Mouse (Mus musculus) brain, embryonic 14.5 days (tissue): ENCODE data around the gene Prrt3.

Experiments
- CTCF ChIP-seq: fragments of 200-500 bp; IDR thresholded peaks from 2 replicates; pipeline ENCODE4 v1.5.1; 2012; ENCODE audit warnings: inconsistent platforms, mild to moderate bottlenecking, moderate library complexity, borderline replicate concordance; ENCODE audit not compliant: insufficient read depth, insufficient read length; ENCODE audit errors: extremely low read depth
- POLR2A ChIP-seq: fragments of 200-500 bp; IDR thresholded peaks from 2 replicates; pipeline ENCODE4 v1.6.1; 2012; ENCODE audit warnings: mild to moderate bottlenecking, inconsistent platforms, borderline replicate concordance; ENCODE audit not compliant: poor library complexity, insufficient read depth, insufficient read length, severe bottlenecking; ENCODE audit errors: extremely low read depth

DNA sequence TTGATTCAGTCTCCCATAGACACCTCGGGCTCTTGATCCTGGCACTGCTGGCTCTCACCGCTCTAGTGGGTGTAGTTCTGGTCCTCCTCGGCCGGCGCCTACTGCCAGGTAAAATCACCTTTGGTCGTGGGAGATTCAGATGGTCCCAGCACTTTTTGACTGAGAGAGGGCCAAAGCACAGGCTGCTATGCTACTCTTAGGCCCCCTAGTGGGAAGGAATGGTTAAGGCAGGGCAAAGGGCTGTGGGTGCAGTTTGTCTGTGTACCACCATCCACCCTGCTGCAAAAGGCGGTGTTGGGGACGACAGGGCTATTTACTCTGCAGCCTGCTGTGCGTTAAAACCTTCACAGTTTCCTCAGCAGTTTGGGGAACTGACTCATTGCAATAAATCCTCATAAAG lies 32.7 kb downstream of the Prrt3 start:
- TF ChIP-seq POLR2A (no peak), CTCF (peak; percentile 81)
